In genomic region chr1:106584824-106585223, GRCm38 (mm10) we compare ENCODE assay signal across 12 mouse cellular contexts.
A peak's percentile ranks its signal among the peaks of the same experiment; 100 is the strongest.
DNase-seq lines count a peak whose midpoint lies in the region; ATAC-seq lines count a peak whose summit lies in the region.
"Had no signal": no experiment of that assay in that cellular context is flagged by ENCODE, and none has a peak within 500 bp of the region (broad histone marks: within the 10 kb centered on the region; RNA-seq: fewer than 3 reads in every experiment).

No protein-coding gene starts in this region.

- H3K9me3 ChIP-seq in forebrain, embryonic 10.5 days: no peaks in the 10 kb centered on the region
- H3K9me3 ChIP-seq in forebrain, embryonic 11.5 days (ENCODE audit: control insufficient read depth, low read length): no peaks in the 10 kb centered on the region
- no peaks in the 10 kb centered on the region for H3K9me3 ChIP-seq in hindbrain, embryonic 12.5 days (replicated peaks)
- no peaks in the 10 kb centered on the region for H3K9me3 ChIP-seq in midbrain, embryonic 15.5 days
- H3K9me3 ChIP-seq: liver, embryonic 13.5 days had no signal

- H3K27ac ChIP-seq in forebrain, embryonic 10.5 days: peak overlapping the region; percentile 32; the same call in 1 of the 2 replicates
- no peak overlapping the region for H3K27ac ChIP-seq in forebrain, embryonic 11.5 days (ENCODE audit: low read depth, low read length)
- 0 out of 2 replicates have a peak overlapping the region, but pooled peaks have one; percentile 2 for H3K27ac ChIP-seq in hindbrain, embryonic 12.5 days
- peak overlapping the region; percentile 49; the same call in 1 of the 2 replicates for H3K27ac ChIP-seq in midbrain, embryonic 15.5 days
- H3K27ac ChIP-seq: liver, embryonic 13.5 days had no signal

- H3K4me3 ChIP-seq in forebrain, embryonic 10.5 days: no peak overlapping the region
- H3K4me3 ChIP-seq in forebrain, embryonic 11.5 days (ENCODE audit: low read depth, low read length): no peak overlapping the region
- no peak overlapping the region for H3K4me3 ChIP-seq in hindbrain, embryonic 12.5 days
- H3K4me3 ChIP-seq in midbrain, embryonic 15.5 days: no peak overlapping the region
- H3K4me3 ChIP-seq: liver, embryonic 13.5 days had no signal

- no peak for DNase-seq in forebrain, embryonic 10.5 days (ENCODE audit: extremely low spot score, low spot score)
- DNase-seq in forebrain, embryonic 11.5 days (ENCODE audit: low spot score): no peak
- DNase-seq in layer of hippocampus, adult 9-11 months: peak; percentile 15
- no peak for DNase-seq in layer of hippocampus, postnatal 25 days (ENCODE audit: extremely low spot score in 1 of 2, low spot score in 1 of 2)
- DNase-seq in heart, postnatal 10 days: no peak
- DNase-seq: cerebellum, adult 8-10 months; liver, embryonic 13.5 days; lung, postnatal 10 days; thymus, postnatal 4 days had no signal

- no peak for ATAC-seq in forebrain, embryonic 11.5 days (replicated peaks; ENCODE audit: low FRiP score)
- ATAC-seq in hindbrain, embryonic 12.5 days (ENCODE audit: low FRiP score): peak; percentile 63; the same call in 1 of the 2 replicates
- peak; percentile 77 for ATAC-seq in midbrain, embryonic 15.5 days (replicated peaks)
- ATAC-seq in inflammation-experienced regulatory T-cells, adult 6 months: no peak

- intact Hi-C loops in heart, postnatal 10 days (cut with DNase I): no loop called here

- no peak overlapping the region for H3K9ac ChIP-seq in forebrain, embryonic 11.5 days (ENCODE audit: low read length)
- no peak overlapping the region for H3K9ac ChIP-seq in hindbrain, embryonic 12.5 days
- H3K9ac ChIP-seq in midbrain, embryonic 15.5 days: no peak overlapping the region
- H3K9ac ChIP-seq: liver, embryonic 13.5 days had no signal

- peaks cover 28% of the 10 kb centered on the region for H3K4me1 ChIP-seq in forebrain, embryonic 10.5 days
- H3K4me1 ChIP-seq in forebrain, embryonic 11.5 days (replicated peaks; ENCODE audit: control insufficient read depth, insufficient read depth, low read length): 0 out of 2 replicates have a peak, but pooled peaks cover 2% of the 10 kb centered on the region
- H3K4me1 ChIP-seq in hindbrain, embryonic 12.5 days: peaks cover 6% of the 10 kb centered on the region
- H3K4me1 ChIP-seq in midbrain, embryonic 15.5 days: 0 out of 2 replicates have a peak, but pooled peaks cover 10% of the 10 kb centered on the region
- H3K4me1 ChIP-seq: liver, embryonic 13.5 days had no signal

- no peaks in the 10 kb centered on the region for H3K27me3 ChIP-seq in forebrain, embryonic 10.5 days (ENCODE audit: poor library complexity, severe bottlenecking)
- no peaks in the 10 kb centered on the region for H3K27me3 ChIP-seq in forebrain, embryonic 11.5 days (ENCODE audit: control insufficient read depth, insufficient read depth, low read length)
- H3K27me3 ChIP-seq in hindbrain, embryonic 12.5 days: no peaks in the 10 kb centered on the region
- no peaks in the 10 kb centered on the region for H3K27me3 ChIP-seq in midbrain, embryonic 15.5 days (replicated peaks)
- H3K27me3 ChIP-seq: liver, embryonic 13.5 days had no signal

- no peak overlapping the region for H3K4me2 ChIP-seq in forebrain, embryonic 11.5 days (ENCODE audit: low read depth, low read length, severe bottlenecking)
- H3K4me2 ChIP-seq in hindbrain, embryonic 12.5 days (replicated peaks): no peak overlapping the region
- H3K4me2 ChIP-seq in midbrain, embryonic 15.5 days: no peak overlapping the region
- H3K4me2 ChIP-seq: liver, embryonic 13.5 days had no signal

- H3K36me3 ChIP-seq in forebrain, embryonic 10.5 days (replicated peaks): no peaks in the 10 kb centered on the region
- H3K36me3 ChIP-seq in forebrain, embryonic 11.5 days (ENCODE audit: control insufficient read depth, insufficient read depth, low read length): no peaks in the 10 kb centered on the region
- no peaks in the 10 kb centered on the region for H3K36me3 ChIP-seq in hindbrain, embryonic 12.5 days
- no peaks in the 10 kb centered on the region for H3K36me3 ChIP-seq in midbrain, embryonic 15.5 days (replicated peaks)
- H3K36me3 ChIP-seq: liver, embryonic 13.5 days had no signal

- 68% methylated on average over 2 of the region's 2 CpGs for WGBS in forebrain, embryonic 10.5 days
- WGBS in forebrain, embryonic 11.5 days: 69% methylated on average over 2 of the region's 2 CpGs
- WGBS in hindbrain, embryonic 12.5 days: 59% methylated on average over 2 of the region's 2 CpGs
- 34% methylated on average over 2 of the region's 2 CpGs for WGBS in midbrain, embryonic 15.5 days

Comparison
In these comparisons a context has a peak if more than half of its experiments do, and no peak if none do; other contexts are left out.
1. ATAC-seq: peak in hindbrain, embryonic 12.5 days (single experiment) and midbrain, embryonic 15.5 days (single experiment); none in forebrain, embryonic 11.5 days (single experiment) and inflammation-experienced regulatory T-cells, adult 6 months (single experiment).